Mouse (Mus musculus) intestine, postnatal 0 days (tissue): Measurements from ENCODE around the gene Atf3. TPM values are rescaled to one million over a fixed set of nuclear protein-coding genes. Genes with fewer than 3 reads are reported as not detected.

Experiments used
- ATAC-seq: fragments of 200-750 bp; cut with Nextera tagmentation; 2 replicates; pipeline ENCODE4 v1.8.0; 2017; ENCODE audit warnings: mild to moderate bottlenecking, moderate TSS enrichment, moderate library complexity
- H3K27ac ChIP-seq: fragments of 300-500 bp; sonication (generic); 2 replicates; pipeline ENCODE4 v1.5.1; 2014; ENCODE audit warnings: mild to moderate bottlenecking, low read depth, low read length, moderate library complexity
- H3K27me3 ChIP-seq: fragments of 300-500 bp; sonication (generic); replicated peaks from 2 replicates; pipeline ENCODE4 v1.6.1; 2014; ENCODE audit warnings: low read length, mixed read lengths; ENCODE audit not compliant: control insufficient read depth, insufficient read depth
- H3K36me3 ChIP-seq: fragments of 300-500 bp; sonication (generic); 2 replicates; pipeline ENCODE4 v1.6.1; 2014; ENCODE audit warnings: mild to moderate bottlenecking, moderate library complexity; ENCODE audit not compliant: control insufficient read depth, insufficient read depth
- H3K4me1 ChIP-seq: fragments of 300-500 bp; sonication (generic); replicated peaks from 2 replicates; pipeline ENCODE4 v1.6.1; 2014; ENCODE audit warnings: antibody characterized with exemption, low read length, mixed read lengths; ENCODE audit not compliant: control insufficient read depth, insufficient read depth
- H3K4me2 ChIP-seq: fragments of 300-500 bp; sonication (generic); replicated peaks from 2 replicates; pipeline ENCODE4 v1.6.1; 2014; ENCODE audit warnings: low read depth, mild to moderate bottlenecking, moderate library complexity
- H3K4me3 ChIP-seq: fragments of 300-500 bp; sonication (generic); 2 replicates; pipeline ENCODE4 v1.5.1; 2014; ENCODE audit warnings: low read depth, low read length
- H3K9ac ChIP-seq: fragments of 300-500 bp; sonication (generic); 2 replicates; pipeline ENCODE4 v1.6.1; 2014; ENCODE audit warnings: mild to moderate bottlenecking, low read depth, low read length
- H3K9me3 ChIP-seq: fragments of 300-500 bp; sonication (generic); 2 replicates; pipeline ENCODE4 v1.6.1; 2016; ENCODE audit warnings: mixed run types; ENCODE audit not compliant: control insufficient read depth
- CTCF ChIP-seq: sonication (generic); IDR thresholded peaks from 2 replicates; pipeline ENCODE4 v1.5.1; 2016; ENCODE audit warnings: low read depth, mild to moderate bottlenecking, control low read depth, antibody characterized with exemption, moderate library complexity
- WGBS: fragments of 180-500 bp; shearing (Covaris S2); extraction: QIAGEN DNeasy Blood & Tissue Kit; methylation state at CpG from one replicate; pipeline ENCODE4 v1.1.7; 2014; 5-methylcytosine and 5-hydroxymethylcytosine counted together
- polyA plus RNA-seq: library from polyadenylated mRNA; unstranded; fragments of >200 nt; fragmentation: Nextera tagmentation; extraction: Ambion mirVana; gene quantifications from 2 replicates; pipeline ENCODE4 v1.2.1, GENCODE M21; 2015

The Atf3 gene
- polyA plus RNA-seq, 1 experiment from 2014 or later, result 5.0 TPM

DNA sequence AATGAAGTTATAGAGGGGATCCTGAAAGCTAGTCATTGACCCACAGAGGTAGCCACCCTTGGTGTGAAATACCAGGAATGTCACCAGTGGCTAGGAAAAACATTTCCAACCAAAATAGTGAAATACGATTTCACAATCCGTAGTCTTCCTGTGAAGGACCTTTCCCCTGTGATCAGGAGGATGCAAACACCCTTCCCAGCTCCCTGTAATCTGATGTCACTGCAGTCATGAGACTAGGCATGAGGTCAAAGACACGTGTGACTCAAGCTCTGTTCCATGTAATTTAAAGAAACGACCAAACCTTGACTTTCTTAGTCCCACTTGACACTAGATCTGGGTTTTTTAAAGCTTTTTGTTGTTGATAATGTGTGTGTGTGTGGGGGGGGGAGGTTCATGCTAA, 21.8 kb upstream of the Atf3 start:
- Histone ChIP-seq H3K9me3 (no peaks in the 10 kb centered on the region), H3K36me3 (no peaks in the 10 kb centered on the region), H3K4me1 (no peaks in the 10 kb centered on the region), H3K27me3 (no peaks in the 10 kb centered on the region), H3K9ac (no peak overlapping the region), H3K4me2 (no peak overlapping the region), H3K4me3 (no peak overlapping the region), H3K27ac (no peak overlapping the region)
- TF ChIP-seq CTCF, result no peak
- 0 out of 2 replicates have a peak, but pooled peaks have one; percentile 29 for ATAC-seq
- 54% methylated on average over 4 of the region's 4 CpGs for WGBS

- Histone ChIP-seq H3K4me2 (no peak overlapping the region), H3K9ac (no peak overlapping the region), H3K9me3 (0 out of 2 replicates have a peak, but pooled peaks cover 2% of the 10 kb centered on the region), H3K27me3 (no peaks in the 10 kb centered on the region), H3K36me3 (no peaks in the 10 kb centered on the region), H3K4me1 (no peaks in the 10 kb centered on the region), H3K27ac (no peak overlapping the region), H3K4me3 (no peak overlapping the region)
- ATAC-seq, result peak; percentile 83
- WGBS, result 67% methylated on average over 6 of the region's 6 CpGs
- TF ChIP-seq CTCF, result 0 out of 2 replicates have a peak, but pooled peaks have one; percentile 1
Observed at GRCm38 (mm10) chr1:191235788-191236542, 18.1 kb upstream of the Atf3 start.

DNA sequence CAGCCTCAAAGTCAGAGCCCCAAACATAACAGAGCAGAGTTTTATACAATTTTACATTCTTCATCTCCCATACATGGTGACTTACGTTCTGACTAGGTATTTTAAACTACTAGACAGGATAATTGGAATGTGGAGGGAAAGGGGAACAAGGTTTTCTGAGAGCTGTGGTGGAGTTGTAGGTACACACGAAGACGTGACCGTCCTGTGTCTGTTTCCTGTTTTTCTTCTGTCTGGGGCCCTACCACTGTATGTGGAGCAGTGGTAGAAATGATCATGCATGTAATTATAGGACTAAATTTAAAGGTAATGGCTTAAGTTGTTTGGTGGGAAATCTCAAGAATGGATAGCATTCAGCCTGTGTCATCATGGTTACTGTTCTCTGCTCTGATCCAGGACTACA, 17.0 kb upstream of the Atf3 start:
- TF ChIP-seq CTCF, result no peak
- no peaks in the 10 kb centered on the region for H3K4me1 ChIP-seq
- H3K4me3 ChIP-seq, result no peak overlapping the region
- H3K9me3 ChIP-seq, result 0 out of 2 replicates have a peak, but pooled peaks cover 2% of the 10 kb centered on the region
- no peaks in the 10 kb centered on the region for H3K27me3 ChIP-seq
- no peak overlapping the region for H3K4me2 ChIP-seq
- ATAC-seq, result no peak
- H3K27ac ChIP-seq, result no peak overlapping the region
- H3K36me3 ChIP-seq, result no peaks in the 10 kb centered on the region
- H3K9ac ChIP-seq, result no peak overlapping the region
- WGBS, result 84% methylated on average over 4 of the region's 4 CpGs

DNA sequence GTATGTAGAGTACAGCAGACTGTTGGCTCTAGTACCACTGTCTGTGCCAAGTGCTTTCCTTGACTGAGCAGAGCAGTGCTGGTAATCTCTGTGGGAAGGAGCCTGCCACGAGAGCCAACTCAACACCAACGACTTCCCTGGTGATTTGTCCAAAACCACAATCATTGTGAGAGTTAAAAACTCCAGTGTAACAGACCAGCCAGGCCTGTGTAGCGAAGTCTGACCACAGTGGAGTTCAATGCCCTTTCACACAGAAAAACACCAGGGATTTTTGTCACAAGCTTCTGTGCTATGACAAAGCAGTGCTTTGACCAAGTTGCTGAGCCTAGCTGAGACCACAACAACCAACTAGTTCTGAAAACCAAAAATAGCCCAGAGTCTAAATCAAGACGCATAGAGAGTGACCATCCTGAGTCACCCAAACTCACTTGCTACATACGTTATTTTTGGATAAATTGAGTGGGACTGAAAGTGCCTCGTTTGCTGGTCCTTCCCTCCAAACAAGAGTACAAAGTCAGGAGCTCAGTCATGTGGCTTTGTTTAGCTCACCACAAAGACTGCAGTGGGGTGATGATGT, 12.6 kb upstream of the Atf3 start:
- Histone ChIP-seq H3K27ac (no peak overlapping the region), H3K4me3 (no peak overlapping the region), H3K36me3 (no peaks in the 10 kb centered on the region), H3K27me3 (no peaks in the 10 kb centered on the region), H3K9me3 (0 out of 2 replicates have a peak, but pooled peaks cover 2% of the 10 kb centered on the region), H3K4me1 (no peaks in the 10 kb centered on the region), H3K9ac (no peak overlapping the region), H3K4me2 (no peak overlapping the region)
- ATAC-seq, result no peak
- WGBS, result 83% methylated on average over 6 of the region's 6 CpGs
- no peak for TF ChIP-seq CTCF

- TF ChIP-seq CTCF, result no peak
- H3K4me1 ChIP-seq, result 0 out of 2 replicates have a peak, but pooled peaks cover 7% of the 10 kb centered on the region
Observed at GRCm38 (mm10) chr1:191226570-191226969, 8.7 kb upstream of the Atf3 start.

GRCm38 (mm10) chr1:191225771-191226170, 7.9 kb upstream of the Atf3 start:
- Histone ChIP-seq H3K9me3 (no peaks in the 10 kb centered on the region), H3K4me3 (no peak overlapping the region), H3K27me3 (no peaks in the 10 kb centered on the region), H3K36me3 (no peaks in the 10 kb centered on the region), H3K9ac (no peak overlapping the region), H3K4me1 (0 out of 2 replicates have a peak, but pooled peaks cover 7% of the 10 kb centered on the region), H3K4me2 (no peak overlapping the region), H3K27ac (no peak overlapping the region)
- no peak for TF ChIP-seq CTCF
- WGBS, result 69% methylated on average over 2 of the region's 2 CpGs
- ATAC-seq, result no peak

More at GRCm38 (mm10) chr1:191226570-191226969, 8.7 kb upstream of the Atf3 start:
- Histone ChIP-seq H3K4me3 (no peak overlapping the region), H3K27ac (no peak overlapping the region), H3K27me3 (no peaks in the 10 kb centered on the region), H3K4me2 (no peak overlapping the region), H3K36me3 (no peaks in the 10 kb centered on the region), H3K9me3 (no peaks in the 10 kb centered on the region), H3K9ac (no peak overlapping the region)
- 87% methylated on average over 2 of the region's 2 CpGs for WGBS
- no peak for ATAC-seq
